Mouse (Mus musculus) testis, postnatal 10 days (tissue): ENCODE data around the gene Dcxr.
"Not testable (repeated sequence)": the region's sequence is repeated elsewhere in the genome, so short reads cannot be mapped to it uniquely, and the experiment has no call there.

Experiments
- DNase-seq: peaks from one replicate; pipeline ENCODE4 v3.0.0; 2021; ENCODE audit warnings: low spot score

Gene Dcxr

DNA sequence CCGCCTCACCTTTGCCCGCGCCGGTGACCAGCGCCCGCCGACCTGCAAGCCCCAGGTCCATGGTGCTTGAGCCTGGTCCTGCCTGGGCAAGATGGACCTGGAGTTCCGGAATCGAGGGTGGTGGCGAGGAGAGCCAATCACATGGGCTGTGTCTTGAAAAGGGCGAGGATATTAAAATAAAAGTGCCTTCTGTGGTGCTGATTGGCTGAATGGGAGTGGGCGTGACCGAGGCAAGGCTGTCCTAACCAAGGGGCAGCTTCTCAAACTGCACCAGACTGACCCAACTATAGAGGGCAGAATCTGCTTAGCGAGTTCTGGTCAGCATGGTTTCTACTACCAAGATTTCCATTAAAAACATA, at the start of gene Dcxr:
Gene Dcxr, minus strand, starts transcription at position 113 of the 359 bp plus-strand sequence.
- DNase-seq: peak; percentile 87

GRCm38 (mm10) chr11:120775774-120776469, 48.8 kb upstream of the Dcxr start:
- peak; percentile 98 for DNase-seq

GRCm38 (mm10) chr11:120773463-120774190, 46.5 kb upstream of the Dcxr start:
- DNase-seq: peak; percentile 35

DNA sequence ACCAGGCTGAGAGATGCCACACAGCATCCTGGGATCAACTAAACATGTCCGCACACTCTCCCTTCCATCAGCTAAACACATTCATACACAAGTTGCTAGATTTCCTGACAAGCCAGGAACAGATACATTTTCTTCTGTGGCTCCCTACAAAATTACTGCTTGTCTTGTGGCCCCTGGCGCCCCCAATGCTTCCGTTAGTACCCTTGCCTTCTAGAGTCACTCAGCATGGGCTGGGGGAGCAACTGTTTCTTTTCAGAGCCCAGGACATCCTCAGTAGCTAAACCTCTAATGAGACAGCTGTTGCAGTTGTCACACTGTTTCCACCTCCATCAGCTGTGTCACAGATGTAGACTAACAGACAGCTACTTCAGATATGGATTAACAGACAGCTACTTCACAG, 45.7 kb upstream of the Dcxr start:
- peak; percentile 38 for DNase-seq

DNA sequence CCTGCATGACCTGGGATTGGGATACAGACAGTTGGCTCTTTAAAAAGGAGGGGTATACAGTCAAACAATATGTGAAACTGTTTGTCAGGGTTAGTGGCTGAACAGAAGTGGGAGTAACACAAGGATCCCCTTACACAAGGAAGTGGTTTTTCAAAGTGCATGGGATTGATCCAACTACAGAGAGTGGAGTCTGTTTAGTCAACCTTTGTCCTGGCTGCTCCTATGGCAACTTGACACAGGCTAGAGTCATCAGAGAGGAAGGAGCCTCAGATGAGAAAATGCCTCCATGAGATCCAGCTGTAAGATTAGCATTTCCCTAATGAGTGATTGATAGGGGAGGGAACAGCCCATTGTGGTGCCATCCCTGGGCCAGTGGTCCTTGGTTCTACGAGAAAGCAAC, 41.1 kb upstream of the Dcxr start:
- no peak for DNase-seq

DNA sequence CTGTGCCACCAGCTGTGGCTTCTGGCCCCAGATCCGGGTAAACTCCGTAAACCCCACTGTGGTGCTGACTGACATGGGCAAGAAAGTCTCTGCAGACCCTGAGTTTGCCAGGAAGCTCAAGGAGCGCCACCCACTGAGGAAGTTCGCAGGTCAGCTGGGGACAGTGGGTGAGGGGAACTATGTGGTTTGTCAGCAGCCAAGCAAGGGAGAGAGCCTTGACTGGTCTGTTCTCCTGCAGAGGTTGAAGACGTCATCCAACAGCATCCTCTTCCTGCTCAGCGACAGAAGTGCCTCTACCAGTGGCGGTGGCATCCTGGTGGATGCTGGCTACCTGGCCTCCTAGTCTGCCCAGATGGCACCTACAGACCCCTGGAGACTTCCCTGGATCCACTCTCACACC, 39.9 kb upstream of the Dcxr start:
- DNase-seq: not testable (repeated sequence)

GRCm38 (mm10) chr11:120763121-120763999, 36.3 kb upstream of the Dcxr start:
- not testable (repeated sequence) for DNase-seq

DNA sequence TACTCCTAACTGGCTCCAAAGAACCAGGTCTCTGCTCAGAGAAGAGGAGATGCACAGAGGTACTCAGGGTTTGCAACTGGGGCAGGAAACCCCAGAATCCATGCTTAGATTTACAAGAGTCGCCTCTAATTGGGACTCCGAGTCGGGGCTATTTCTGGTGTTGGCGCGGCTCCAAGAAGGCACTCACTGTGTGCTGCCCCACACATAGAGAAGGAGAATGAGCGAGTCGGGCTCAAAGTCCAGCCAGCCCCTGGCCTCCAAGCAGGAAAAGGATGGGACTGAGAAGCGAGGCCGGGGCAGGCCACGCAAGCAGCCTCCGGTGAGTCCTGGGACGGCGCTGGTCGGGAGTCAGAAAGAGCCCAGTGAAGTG, 35.6 kb upstream of the Dcxr start, which contains the start of gene Hmga1b:
Gene Hmga1b, plus strand, starts transcription at position 123 of the 370 bp plus-strand sequence.
- DNase-seq: not testable (repeated sequence)

GRCm38 (mm10) chr11:120761811-120762671, 35.0 kb upstream of the Dcxr start:
- no peak for DNase-seq

DNA sequence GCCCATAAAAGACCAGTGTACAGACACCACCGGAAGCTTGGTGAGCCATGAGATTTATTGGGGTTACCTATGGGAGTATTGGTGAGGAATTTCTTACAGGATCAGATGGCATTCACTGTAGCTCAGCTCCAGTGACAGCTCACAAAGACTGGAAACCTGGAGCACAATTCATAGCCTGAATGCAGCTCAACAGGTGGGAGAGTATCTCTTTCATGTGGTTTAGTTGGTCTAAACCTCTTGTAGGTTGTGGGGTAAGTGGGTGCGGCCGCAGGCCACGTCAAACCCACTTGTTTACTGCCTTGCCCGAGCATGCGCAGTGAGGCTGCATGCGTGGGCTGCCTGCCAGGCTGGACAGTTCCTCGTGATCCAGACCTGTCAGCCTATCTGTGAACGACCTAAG, 33.2 kb upstream of the Dcxr start:
- DNase-seq: no peak

DNA sequence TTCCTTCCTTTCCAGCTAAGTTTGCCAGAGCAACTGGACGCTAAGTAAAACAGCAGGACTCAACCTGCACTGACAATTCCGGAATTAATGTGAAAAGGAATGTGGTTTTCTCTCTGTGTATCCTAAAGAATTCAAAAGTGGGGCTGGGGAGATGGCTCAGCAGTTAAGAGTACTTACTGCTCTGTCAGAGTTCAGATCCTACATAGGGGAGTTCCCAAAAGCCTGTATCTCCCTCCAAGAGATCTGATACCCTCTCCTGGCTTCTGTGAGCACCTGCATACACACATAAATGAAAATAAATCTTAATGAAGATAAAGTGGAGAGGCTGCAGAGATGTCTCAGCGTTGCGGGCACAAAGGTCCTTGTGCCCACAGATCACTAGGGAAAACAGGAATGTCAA, 24.5 kb upstream of the Dcxr start:
- no peak for DNase-seq

DNA sequence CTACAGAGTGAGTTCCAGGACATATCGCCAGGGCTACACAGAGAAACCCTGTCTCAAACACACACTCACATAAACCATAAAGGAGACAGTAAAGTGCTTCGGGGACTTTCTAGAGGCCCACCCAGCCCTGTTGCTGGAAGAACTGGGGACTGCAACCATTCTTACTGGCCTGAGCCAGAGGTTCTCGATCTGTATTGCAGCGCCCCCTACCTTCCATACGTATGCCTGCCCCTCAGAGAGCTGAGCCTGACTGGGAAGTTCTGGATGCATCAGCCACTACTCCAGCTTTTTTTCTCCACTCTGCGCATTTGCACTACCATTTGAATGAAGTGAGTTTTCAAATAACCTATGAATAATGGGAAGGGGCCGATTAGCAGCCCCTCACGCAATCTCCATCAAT, 22.3 kb upstream of the Dcxr start:
- DNase-seq: no peak

DNA sequence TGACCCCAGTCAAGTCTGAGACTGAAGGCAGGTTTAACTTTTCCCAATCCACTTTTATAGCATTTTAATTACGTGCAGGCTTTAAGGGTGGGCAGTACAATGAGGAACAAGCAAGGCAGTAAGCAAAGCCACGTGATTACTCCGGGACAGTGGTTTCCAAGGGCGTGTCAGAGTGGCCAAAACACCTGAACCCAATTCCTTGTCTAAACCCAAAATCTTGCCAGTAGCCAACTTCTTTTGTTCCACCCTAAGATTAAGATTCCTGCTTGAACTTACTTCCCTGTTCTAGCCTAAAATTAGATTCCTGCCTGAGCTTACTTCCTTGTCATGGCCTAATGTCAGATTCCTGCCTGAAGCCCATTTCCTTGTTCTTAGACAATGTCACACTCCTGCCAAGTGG, 20.9 kb upstream of the Dcxr start:
- no peak for DNase-seq

- no peak for DNase-seq
Observed at GRCm38 (mm10) chr11:120744121-120744701, 17.1 kb upstream of the Dcxr start.

DNA sequence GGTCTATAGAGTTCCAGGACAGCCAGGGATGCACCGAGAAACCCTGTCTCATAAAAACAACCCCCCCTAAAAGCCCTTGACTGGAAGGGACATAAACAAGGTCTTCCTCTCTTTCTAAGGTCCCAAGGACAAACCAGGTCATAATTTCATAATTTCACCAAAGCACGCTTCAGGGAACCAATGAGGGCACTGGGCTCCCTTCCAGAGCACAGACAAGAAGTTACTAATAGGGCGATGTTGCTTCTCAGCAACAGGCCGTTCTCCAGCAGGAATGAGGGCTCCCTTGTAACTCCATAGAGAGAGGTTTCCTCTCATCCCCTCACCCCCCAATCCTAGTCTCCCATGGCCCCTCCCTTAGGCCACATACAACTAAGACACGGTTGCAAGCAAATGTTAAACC, 13.9 kb upstream of the Dcxr start:
- DNase-seq: no peak

- no peak for DNase-seq
Observed at GRCm38 (mm10) chr11:120736424-120736823, 9.3 kb upstream of the Dcxr start.

DNA sequence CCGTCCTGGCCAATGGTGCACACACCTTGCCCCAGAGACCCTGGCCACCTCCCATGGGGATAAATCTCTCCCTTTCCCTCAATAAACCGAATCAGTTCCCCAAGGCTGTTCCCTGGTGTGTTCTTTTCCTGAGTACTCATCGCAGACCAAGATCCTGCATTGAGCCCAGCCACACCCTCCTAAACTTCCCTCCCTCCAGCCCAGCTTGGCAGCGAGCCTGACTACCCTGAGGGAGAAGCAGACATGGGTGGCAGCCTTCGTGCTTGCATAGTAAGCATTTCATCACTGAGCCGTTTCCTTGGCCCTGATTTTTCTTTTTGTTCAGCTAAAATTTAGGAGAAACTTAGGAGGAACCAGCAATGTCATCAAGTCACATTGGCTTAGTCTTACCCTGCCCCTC, 6.4 kb upstream of the Dcxr start:
- DNase-seq: no peak

DNA sequence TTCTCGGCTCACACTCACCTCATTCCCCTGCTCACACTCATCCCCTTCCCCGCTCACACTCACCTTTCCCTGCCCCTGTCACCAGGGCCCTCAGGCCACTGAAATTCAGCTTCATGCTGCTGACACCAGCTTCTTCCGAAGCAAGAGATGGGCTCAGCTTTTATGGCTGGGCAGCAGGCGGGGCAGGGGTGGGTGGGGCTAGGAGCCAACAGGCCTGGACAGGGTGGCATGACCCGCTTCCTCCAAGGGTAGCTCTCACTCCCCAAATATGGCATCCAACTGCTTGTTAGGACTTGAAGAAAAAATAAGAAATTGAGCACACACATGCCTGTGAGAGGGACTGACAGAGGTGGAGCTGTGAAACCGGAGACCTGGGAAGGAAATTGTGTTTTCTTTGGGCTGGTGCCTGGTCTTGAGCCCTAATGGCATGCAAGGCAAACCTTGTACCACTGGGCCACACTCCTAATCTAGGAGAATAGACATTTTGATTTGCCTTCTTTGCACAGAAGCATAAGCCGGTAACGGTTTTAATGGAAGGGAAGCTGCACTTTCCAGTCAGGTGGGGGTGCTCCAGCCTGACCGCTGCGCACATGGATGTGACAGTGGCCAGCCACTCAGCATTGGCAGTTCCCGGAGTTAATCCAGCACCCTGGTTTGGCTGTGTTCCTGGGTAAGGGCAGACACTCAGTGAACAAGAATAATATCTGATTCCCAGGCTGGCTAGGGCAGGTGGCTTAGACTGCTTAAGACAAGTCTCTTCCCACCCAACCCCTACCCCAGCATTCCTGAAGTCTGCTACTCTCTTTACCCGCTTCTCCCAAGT, 5.0 kb upstream of the Dcxr start, which contains the start of gene Cbr2:
Gene Cbr2, minus strand, starts transcription at position 257 of the 823 bp plus-strand sequence.
- DNase-seq: no peak

DNA sequence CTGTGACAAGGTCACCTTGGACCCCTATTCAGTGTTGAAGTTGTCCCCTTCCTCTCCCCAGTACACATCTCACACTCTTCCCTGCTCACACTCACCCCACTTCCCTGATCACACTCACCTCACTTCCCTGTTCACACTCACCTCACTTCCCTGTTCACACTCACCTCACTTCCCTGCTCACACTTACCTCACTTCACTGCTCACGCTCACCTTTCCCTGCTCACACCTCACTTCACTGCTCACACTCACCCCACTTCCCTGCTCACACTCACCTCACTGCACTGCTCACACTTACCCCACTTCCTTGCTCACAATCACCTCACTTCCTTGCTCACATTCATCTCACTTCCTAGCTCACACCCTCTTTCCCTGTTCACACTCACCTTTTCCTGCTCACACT, 4.3 kb upstream of the Dcxr start:
- DNase-seq: no peak

DNA sequence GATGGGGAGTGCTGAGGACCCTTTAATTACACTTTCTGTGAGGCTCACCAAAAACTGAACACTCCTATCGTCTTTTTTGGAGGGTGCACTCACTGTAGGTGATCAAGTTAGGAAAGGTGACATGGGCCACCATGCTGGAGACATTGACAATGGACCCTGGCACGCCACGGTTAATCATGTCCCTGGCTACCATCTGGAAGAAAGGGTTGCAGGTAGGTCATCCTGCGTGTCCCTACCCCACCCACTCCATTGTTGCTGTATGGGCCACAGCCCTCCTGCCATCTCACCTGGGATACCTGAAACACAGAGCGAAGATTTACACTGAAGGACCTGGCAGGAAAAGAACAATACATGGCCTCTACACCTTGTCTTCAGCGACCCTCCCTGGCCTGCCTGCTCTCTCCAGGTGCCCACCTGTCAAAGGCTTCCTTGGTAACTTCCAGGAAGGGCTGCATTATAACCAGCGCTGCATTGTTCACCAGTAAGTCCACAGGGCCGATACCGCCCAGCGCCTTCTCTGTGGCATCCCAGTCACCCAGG, 3.3 kb upstream of the Dcxr start:
- no peak for DNase-seq
